Comparison of ENCODE assay signal across 50 mouse cellular contexts in the genomic region with DNA sequence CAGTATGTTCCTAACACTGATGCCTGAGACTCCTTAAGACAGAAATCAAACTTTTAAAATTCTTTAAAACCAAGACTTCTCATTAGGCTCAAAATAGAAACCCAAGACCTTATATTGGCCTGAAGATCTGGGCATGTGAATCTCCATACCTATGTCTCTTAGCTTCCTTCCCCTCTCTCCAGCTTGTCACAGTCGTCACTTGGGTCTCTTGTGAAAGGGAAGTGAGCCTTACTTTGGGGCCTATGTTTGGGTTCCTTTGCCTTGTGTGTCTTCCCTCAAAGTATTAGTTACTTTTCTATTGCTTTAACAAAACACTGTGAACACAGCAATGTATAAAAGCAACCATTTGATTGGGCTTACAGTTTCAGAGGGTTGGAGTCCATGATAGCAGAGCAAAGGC. TPM values are rescaled to one million over a fixed set of nuclear protein-coding genes. Genes with fewer than 3 reads are reported as not detected.
"Had no signal": no experiment of that assay in that cellular context is flagged by ENCODE, and none has a peak within 500 bp of the region (broad histone marks: within the 10 kb centered on the region; RNA-seq: fewer than 3 reads in every experiment).

No protein-coding gene starts in this region.

- H3K36me3 ChIP-seq: heart, embryonic 10.5 days; heart, embryonic 12.5 days; heart, embryonic 13.5 days; heart, embryonic 15.5 days; hindbrain, embryonic 10.5 days; hindbrain, embryonic 12.5 days; hindbrain, embryonic 13.5 days; hindbrain, embryonic 15.5 days; intestine, embryonic 15.5 days; kidney, embryonic 15.5 days had no signal

- H3K4me3 ChIP-seq: heart, embryonic 10.5 days; heart, embryonic 12.5 days; heart, embryonic 13.5 days; heart, embryonic 15.5 days; hindbrain, embryonic 10.5 days; hindbrain, embryonic 12.5 days; hindbrain, embryonic 13.5 days; hindbrain, embryonic 15.5 days; intestine, embryonic 15.5 days; kidney, embryonic 15.5 days; layer of hippocampus, adult 2 months had no signal

- H3K27me3 ChIP-seq: heart, embryonic 12.5 days; heart, embryonic 13.5 days; heart, embryonic 15.5 days; hindbrain, embryonic 12.5 days; hindbrain, embryonic 13.5 days; hindbrain, embryonic 15.5 days; intestine, embryonic 15.5 days; kidney, embryonic 15.5 days had no signal

- H3K27ac ChIP-seq: heart, embryonic 10.5 days; heart, embryonic 13.5 days; heart, embryonic 15.5 days; hindbrain, embryonic 10.5 days; hindbrain, embryonic 12.5 days; hindbrain, embryonic 13.5 days; hindbrain, embryonic 14.5 days; hindbrain, embryonic 15.5 days; hindbrain, postnatal 0 days; intestine, embryonic 15.5 days; kidney, embryonic 15.5 days; kidney, postnatal 0 days; layer of hippocampus, adult 2 months had no signal

- ATAC-seq: hindbrain, embryonic 16.5 days; hindbrain, postnatal 0 days; inflammation-experienced regulatory T-cells, adult 6 months; intestine, embryonic 15.5 days; intestine, embryonic 16.5 days; intestine, postnatal 0 days had no signal

- H3K9me3 ChIP-seq: heart, embryonic 10.5 days; heart, embryonic 12.5 days; heart, embryonic 13.5 days; heart, embryonic 15.5 days; hindbrain, embryonic 10.5 days; hindbrain, embryonic 12.5 days; hindbrain, embryonic 13.5 days; hindbrain, embryonic 15.5 days; intestine, embryonic 15.5 days; kidney, embryonic 15.5 days had no signal

- H3K4me1 ChIP-seq: heart, embryonic 10.5 days; heart, embryonic 12.5 days; heart, embryonic 13.5 days; heart, embryonic 15.5 days; hindbrain, embryonic 10.5 days; hindbrain, embryonic 12.5 days; hindbrain, embryonic 13.5 days; hindbrain, embryonic 15.5 days; intestine, embryonic 15.5 days; kidney, embryonic 15.5 days had no signal

- DNase-seq: heart, postnatal 10 days; heart, postnatal 14 days; heart, postnatal 36 days; heart, postnatal 4 days; kidney, adult 11 months; kidney, adult 18-20 months; kidney, adult 2 months; kidney, adult 8-10 months; kidney, adult 9 months; kidney, postnatal 10 days; kidney, postnatal 14 days; kidney, postnatal 25 days; kidney, postnatal 36 days; kidney, postnatal 4 days; layer of hippocampus, adult 9-11 months; layer of hippocampus, postnatal 36 days had no signal

- H3K9ac ChIP-seq: heart, embryonic 12.5 days; heart, embryonic 13.5 days; heart, embryonic 15.5 days; hindbrain, embryonic 12.5 days; hindbrain, embryonic 13.5 days; hindbrain, embryonic 14.5 days; hindbrain, embryonic 15.5 days; intestine, embryonic 15.5 days; kidney, embryonic 15.5 days had no signal

- H3K4me2 ChIP-seq: heart, embryonic 11.5 days; heart, embryonic 12.5 days; heart, embryonic 13.5 days; heart, embryonic 15.5 days; hindbrain, embryonic 12.5 days; hindbrain, embryonic 13.5 days; hindbrain, embryonic 14.5 days; hindbrain, embryonic 15.5 days; intestine, embryonic 15.5 days; kidney, embryonic 15.5 days had no signal

RNA-seq across cellular contexts. Expression of a gene that starts 13.0 kb away (rescaled TPM):
- total RNA-seq: heart, postnatal 10 days; heart, postnatal 14 days; heart, postnatal 25 days; heart, postnatal 36 days; heart, postnatal 4 days; hematopoietic stem cell, adult 5-6 weeks; hindbrain, postnatal 0 days; layer of hippocampus, adult 18-20 months; layer of hippocampus, adult 2 months; layer of hippocampus, adult 8-10 months; layer of hippocampus, postnatal 10 days; layer of hippocampus, postnatal 14 days; layer of hippocampus, postnatal 36 days had no signal
- polyA plus RNA-seq: heart, embryonic 10.5 days; heart, postnatal 0 days; hindbrain, embryonic 10.5 days; hindbrain, embryonic 11.5 days; hindbrain, embryonic 12.5 days; hindbrain, embryonic 13.5 days; inflammation-experienced regulatory T-cells, adult 6 months; intestine, embryonic 14.5 days; intestine, postnatal 0 days; kidney, embryonic 14.5 days; kidney, embryonic 15.5 days; kidney, embryonic 16.5 days; large intestine, adult 2 months had no signal

RNA-seq across cellular contexts. Expression of a gene that starts 33.6 kb away (rescaled TPM):
- total RNA-seq: heart, postnatal 10 days; heart, postnatal 14 days; heart, postnatal 25 days; heart, postnatal 36 days; heart, postnatal 4 days; hematopoietic stem cell, adult 5-6 weeks; hindbrain, postnatal 0 days; layer of hippocampus, adult 18-20 months; layer of hippocampus, adult 2 months; layer of hippocampus, adult 8-10 months; layer of hippocampus, postnatal 10 days; layer of hippocampus, postnatal 14 days; layer of hippocampus, postnatal 25 days; layer of hippocampus, postnatal 36 days had no signal
- polyA plus RNA-seq: heart, embryonic 10.5 days; heart, embryonic 11.5 days; heart, embryonic 12.5 days; heart, embryonic 13.5 days; heart, embryonic 14.5 days; heart, embryonic 15.5 days; heart, embryonic 16.5 days; heart, postnatal 0 days; hindbrain, embryonic 10.5 days; hindbrain, embryonic 11.5 days; hindbrain, embryonic 12.5 days; hindbrain, embryonic 13.5 days; hindbrain, embryonic 14.5 days; hindbrain, embryonic 15.5 days; hindbrain, embryonic 16.5 days; hindbrain, postnatal 0 days; inflammation-experienced regulatory T-cells, adult 6 months; intestine, embryonic 14.5 days; intestine, embryonic 15.5 days; intestine, embryonic 16.5 days; intestine, postnatal 0 days; kidney, adult 2 months; kidney, embryonic 14.5 days; kidney, embryonic 15.5 days; kidney, embryonic 16.5 days; kidney, postnatal 0 days; large intestine, adult 2 months had no signal
